Mouse (Mus musculus) induced T-regulatory cell, adult 2 months (primary cell): Measurements from ENCODE around the gene Bicd2.

Source experiments
- DNase-seq: peaks from one replicate; pipeline ENCODE4 v3.0.0-alpha.2; 2012; ENCODE audit warnings: low read depth

Gene Bicd2

GRCm38 (mm10) chr13:49400139-49400538 lies 58.8 kb downstream of the Bicd2 start:
- DNase-seq = peak; percentile 39

GRCm38 (mm10) chr13:49402628-49403027 lies 61.2 kb downstream of the Bicd2 start:
- no peak for DNase-seq

DNA sequence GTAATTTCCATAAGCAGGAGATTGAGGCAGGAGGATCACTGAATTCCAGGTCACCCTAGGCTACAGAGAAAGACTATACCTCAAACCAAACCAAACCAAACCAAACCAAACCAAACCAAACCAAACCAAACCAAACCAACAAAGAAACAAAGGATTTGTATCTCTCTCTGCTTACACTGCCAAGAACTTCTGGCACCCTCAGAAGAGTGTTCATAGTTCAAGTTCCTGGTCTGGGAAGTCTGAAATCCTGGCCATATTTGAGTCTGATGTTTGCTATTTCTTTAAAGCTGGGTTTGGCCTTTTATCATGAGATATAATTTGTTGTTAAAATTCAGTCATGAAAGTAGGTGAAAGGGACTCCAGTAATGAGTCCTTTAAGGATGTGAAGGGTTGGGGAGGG lies 66.4 kb downstream of the Bicd2 start:
- no peak for DNase-seq

DNA sequence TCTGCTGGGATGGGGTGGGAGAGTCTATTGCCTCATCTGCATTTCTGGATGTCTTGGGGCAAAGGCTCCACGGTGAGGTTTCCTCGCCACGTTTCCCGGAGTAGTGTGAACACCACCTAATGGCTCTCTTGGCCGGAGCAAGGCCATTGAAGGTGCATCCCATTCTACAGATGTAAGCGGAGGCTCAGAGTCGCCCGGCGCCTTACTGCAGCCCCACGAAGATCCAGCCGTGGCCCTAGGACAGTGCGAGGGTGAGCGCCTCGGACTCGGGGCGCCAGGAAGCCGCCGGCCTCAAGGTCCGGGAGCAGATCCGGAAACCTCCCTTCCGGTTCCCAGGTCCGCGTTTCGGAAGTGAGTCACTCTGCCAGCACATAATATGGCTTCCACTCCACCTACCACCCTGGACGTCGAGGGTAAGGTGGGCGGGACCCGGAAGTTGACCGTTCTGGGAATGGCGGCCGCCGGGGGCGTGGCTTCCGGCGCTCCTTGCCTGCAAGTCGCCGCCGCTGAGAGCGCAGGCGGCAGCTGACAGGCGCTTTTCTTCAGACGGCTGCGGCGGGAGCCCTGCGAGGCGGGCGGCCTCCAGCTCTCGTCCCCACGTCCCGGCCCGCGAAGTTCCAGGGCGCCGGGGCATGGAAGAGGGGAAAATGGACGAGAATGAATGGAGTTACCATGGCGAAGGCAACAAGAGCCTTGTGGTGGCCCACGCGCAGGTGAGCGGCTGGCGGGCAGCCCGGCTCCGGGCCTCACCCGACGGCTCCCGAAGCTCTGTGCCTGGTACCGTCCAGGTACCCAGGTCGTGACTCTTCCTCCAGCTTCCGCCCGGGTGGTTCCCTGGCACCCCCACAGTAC lies 79.6 kb downstream of the Bicd2 start, which contains the start of gene Ippk:
Ippk (plus strand) TSS at position 496 of the 852 bp plus-strand sequence.
- peak; percentile 98 for DNase-seq

DNA sequence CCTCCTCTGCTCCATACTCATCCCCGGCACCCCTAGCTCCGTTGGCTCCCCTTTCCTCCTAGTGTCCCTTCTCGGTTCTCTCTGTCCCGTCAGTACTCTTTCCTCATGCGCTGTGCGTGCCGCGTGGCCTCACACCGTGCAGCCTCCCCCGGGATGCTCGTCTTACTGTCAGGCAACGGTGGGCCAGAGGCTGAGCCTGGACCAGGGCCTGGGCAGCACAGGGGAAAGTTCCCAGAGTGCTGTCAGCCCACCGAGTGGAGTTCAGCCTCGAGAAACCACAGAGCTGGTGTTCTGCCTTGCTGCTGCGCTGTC lies 80.2 kb downstream of the Bicd2 start:
- DNase-seq = no peak

DNA sequence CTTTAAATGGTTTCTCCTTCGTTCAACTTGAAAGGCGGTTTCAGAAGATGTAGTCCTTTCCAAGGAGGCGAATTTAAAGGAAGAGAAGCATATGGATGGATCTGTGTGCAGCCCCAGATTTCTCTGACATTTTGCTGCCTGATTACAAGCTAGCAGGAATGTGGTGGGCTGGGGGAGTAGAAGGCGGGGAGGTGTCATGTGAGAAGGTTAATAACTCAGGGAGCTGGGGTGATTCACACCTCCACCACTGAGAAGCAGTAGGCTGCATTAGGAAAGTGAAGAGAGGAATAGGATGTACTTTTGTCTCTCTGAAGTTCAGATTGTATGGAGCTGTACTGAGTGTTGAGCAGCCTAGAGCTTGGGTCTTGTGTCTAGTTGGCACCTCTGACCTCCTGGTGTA lies 80.6 kb downstream of the Bicd2 start:
- no peak for DNase-seq

DNA sequence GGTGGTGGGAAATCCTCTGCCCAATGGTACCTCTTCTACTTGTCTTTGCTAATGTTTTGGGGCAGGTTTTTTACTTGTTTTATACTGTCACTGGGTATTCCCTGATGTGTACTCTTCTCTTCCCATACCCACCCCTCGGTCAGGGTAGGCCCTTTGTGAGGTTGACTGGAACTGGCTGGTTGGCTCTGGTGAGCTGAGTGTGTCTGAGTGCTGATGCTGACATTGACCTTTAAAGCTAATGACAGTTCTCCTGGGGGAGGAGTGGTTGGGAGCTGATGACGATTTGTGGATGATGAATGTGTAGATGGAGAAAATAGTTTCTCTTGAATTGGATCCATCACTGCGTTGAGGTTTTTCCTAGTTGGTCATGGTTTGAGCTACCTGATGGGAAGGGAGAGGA lies 85.4 kb downstream of the Bicd2 start:
- no peak for DNase-seq

GRCm38 (mm10) chr13:49428042-49428675 lies 86.8 kb downstream of the Bicd2 start:
- peak; percentile 24 for DNase-seq

DNA sequence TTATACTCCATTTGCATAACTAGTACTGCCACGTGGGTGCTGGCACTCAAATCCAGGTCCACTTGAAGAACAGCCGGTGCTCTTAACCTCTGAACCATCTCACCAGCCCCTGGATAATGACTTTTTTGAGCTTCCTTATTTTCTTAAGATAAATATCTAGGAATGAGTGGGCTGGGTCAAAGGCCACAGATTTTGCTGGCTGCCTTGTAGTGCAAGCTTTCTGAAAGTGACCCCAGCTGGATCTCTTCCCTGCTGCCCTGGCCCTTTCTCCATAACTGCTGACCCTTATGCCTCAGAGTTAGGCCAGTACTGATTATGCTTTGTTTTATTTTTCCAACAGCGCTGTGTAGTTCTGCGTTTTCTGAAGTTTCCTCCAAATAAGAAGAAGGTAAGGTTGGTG lies 89.1 kb downstream of the Bicd2 start:
- DNase-seq = no peak

GRCm38 (mm10) chr13:49433268-49434029 lies 92.1 kb downstream of the Bicd2 start:
- no peak for DNase-seq

GRCm38 (mm10) chr13:49435745-49436144 lies 94.4 kb downstream of the Bicd2 start:
- peak; percentile 25 for DNase-seq

DNA sequence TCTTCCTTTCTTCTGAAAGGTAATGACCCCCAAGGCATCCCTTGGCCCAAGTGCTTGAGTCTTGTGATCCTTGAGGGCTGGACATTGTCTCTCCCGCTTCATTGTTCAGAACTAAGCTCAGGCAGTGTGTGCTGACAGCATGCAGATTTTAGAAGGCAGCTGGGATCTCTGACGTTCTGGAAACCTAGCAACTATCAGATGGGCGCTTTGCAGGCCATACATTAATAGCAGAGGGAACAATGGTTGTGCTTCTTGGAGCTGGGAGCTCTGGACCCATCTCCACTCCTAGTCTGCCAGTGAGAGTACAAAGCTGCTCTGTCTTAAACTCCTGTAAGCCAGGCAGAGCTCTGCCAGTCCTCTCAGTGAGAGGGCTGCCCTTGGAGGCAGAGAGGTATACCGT lies 94.8 kb downstream of the Bicd2 start:
- DNase-seq = no peak
